Mouse (Mus musculus) layer of hippocampus, postnatal 14 days (tissue): ENCODE results near the gene Bmper. TPM values are rescaled to one million over a fixed set of nuclear protein-coding genes. Genes with fewer than 3 reads are reported as not detected.

Experiments used
- DNase-seq, 2 experiments: peaks; one replicate each; pipeline ENCODE4 v3.0.0; 2021 to 2022; ENCODE audit warnings: low spot score in 2 of 2, mixed read lengths in 1 of 2
- total RNA-seq, 2 experiments: library from RNA; stranded (reverse); gene quantifications; 2 replicates each; pipeline ENCODE4 v1.2.3; 2021

Bmper gene
- total RNA-seq, 2 experiments from 2014 or later = 4.9 to 5.6 TPM

GRCm38 (mm10) chr9:23412956-23413355, 190.1 kb downstream of the Bmper start:
- peak in 1 of 2 experiments; percentile 49 for DNase-seq

- no peak for DNase-seq
Observed at GRCm38 (mm10) chr9:23419107-23419506, 196.2 kb downstream of the Bmper start.

- DNase-seq = no peak
Observed at GRCm38 (mm10) chr9:23423748-23424147, 200.9 kb downstream of the Bmper start.

DNA sequence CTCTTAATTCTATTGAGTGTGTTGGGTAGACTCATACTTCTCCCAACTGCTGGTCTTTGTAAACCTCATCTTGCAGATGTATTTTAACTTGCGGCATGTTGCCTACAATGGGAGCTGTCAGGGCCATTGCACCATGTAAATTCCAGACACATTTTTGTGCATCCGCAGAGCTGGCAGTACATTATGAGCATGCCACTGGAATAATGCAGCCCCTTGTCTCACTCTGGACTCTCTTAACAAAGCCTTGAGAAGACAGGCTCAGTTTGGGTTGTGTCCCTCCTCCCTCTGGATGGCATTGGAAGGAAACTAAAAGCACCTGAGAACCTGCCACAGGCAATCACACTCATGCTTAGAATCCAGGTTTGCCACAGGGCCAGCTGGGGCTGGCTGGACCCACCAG, 209.8 kb downstream of the Bmper start:
- no peak for DNase-seq

- DNase-seq = no peak
Observed at GRCm38 (mm10) chr9:23433238-23433637, 210.4 kb downstream of the Bmper start.

GRCm38 (mm10) chr9:23436751-23437150, 213.9 kb downstream of the Bmper start:
- peak in 1 of 2 experiments; percentile 31 for DNase-seq

DNA sequence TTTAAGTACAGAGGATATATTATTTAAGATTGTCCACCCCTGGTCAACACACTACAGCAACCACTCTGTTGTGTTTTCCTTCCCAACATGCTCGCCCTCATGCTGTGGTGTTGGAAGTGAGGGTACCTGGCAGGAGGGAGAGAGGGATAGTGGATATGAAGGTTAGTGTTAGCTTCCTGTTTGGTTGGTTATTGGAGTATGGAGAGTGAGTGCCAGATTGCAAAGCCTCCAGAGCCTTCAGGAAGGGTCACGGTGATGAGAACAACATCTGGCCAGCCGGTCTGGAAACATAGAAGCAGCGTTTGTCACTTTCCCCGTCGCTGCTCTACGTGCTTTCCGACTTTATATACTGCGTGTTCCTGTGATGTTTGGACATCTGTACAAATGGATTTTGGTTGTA, 215.8 kb downstream of the Bmper start:
- no peak for DNase-seq

DNA sequence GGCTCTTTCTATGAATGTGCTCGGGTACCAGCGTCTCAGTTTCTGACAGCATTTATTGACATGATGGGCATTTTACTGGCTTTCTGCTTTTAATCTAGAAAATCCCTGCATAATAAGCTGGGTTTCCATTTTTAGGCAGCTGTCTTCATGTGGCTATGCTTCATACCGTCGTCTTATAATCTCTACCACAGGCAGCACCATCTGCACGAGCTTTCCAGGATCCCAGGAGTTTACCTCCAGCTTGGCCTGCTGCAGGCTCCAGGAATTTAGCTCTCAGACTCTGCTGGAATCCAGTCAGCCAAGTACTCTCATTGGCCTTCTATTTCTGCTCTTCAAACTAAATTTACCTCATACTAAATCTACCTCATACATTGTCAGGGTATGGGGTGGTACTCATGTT, 219.3 kb downstream of the Bmper start:
- no peak for DNase-seq

GRCm38 (mm10) chr9:23444975-23445374, 222.1 kb downstream of the Bmper start:
- no peak for DNase-seq

- DNase-seq = no peak
Observed at GRCm38 (mm10) chr9:23447271-23447961, 224.5 kb downstream of the Bmper start.

- DNase-seq = no peak
Observed at GRCm38 (mm10) chr9:23453309-23453708, 230.4 kb downstream of the Bmper start.

- DNase-seq = no peak
Observed at GRCm38 (mm10) chr9:23457186-23457585, 234.3 kb downstream of the Bmper start.

DNA sequence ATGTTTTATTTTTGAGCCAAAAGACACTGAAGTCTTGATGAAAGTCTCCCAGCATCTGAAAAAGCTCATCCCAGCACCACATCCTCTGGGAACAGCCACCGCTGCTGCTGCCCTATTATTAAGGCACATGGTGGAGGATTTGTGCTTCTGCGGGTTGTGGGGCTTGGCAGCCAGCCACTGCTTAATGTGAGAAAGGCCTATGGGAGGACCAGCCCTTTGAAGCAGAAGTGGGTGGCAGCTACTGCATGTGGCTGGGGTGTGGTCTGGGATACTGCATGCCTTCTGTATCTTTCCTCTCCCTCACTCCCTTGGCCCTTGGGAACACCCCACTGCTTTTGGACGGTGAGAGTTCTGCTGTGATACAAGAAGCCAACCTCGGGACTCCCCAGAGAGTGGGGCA, 237.8 kb downstream of the Bmper start:
- no peak for DNase-seq

GRCm38 (mm10) chr9:23462949-23463608, 240.2 kb downstream of the Bmper start:
- DNase-seq = peak; percentile 31 to 86

DNA sequence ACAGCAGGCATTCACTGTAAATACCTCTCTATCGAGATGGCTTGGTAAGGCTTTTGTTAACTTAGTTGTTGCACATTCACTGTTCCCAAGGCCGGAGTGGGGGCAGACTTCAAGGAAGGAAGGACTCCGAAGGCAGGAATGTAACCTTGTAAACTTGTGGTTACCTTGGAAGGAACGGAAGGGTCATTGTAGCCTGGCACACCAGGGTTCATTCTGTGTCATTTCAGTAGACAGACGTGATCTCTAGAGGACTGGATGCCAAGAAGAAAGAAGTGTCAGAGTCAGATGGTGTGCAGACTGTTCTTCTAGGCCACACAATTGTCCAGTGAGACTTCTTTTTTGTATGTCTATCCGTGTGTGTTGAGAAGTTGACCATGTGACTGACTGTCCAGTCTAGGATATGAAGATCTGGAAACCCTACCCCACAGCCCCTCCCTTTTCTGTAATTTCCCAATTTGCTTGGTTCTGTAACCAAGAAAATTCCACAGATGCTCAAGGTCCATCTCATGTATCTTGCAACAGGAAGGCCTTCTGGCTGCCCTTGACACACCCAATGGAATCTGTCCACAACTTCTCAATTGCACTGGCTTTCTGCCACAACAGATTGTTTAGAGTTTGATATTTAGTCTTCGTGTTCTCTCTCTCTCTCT, 242.2 kb downstream of the Bmper start:
- DNase-seq = no peak

DNA sequence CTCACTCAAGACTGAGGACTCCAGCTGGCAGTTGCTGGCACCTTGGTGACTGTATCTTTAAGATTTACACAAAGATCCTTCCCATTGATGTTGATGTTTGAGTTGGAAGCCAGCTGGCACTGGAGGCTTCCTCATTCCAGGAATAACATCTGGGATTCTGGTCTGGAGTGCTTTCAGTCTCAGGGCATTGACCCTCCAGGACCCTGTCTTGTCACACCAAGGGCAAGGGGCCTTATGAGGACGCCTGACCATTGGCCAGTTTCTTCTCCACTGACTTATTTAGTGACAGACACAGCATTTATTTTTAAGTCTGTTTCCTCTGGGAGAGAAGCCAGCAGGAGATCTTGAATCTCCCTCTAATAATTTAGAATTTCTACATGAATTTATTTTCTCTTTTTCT, 247.0 kb downstream of the Bmper start:
- no peak for DNase-seq

DNA sequence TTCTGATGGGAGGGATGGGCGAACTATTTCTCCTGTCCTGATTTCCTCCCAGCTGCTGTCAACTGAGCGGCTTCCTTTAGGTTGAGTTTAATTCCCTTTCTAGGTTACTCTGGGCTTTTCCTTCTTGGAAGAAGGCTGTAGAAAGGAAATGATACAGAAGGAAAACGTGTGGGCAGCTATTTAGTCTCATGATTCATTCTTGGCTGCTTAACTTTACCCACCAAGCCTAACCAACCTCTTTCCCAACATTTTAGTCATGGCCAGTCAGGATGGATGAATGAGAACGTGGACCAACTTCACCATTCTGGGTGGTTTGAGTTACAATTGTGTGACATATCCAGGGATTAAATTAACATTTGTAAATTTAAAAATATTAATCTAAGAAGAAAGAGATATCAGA, 263.0 kb downstream of the Bmper start:
- no peak for DNase-seq

GRCm38 (mm10) chr9:23486725-23487378, 264.0 kb downstream of the Bmper start:
- DNase-seq = no peak

- no peak for DNase-seq
Observed at GRCm38 (mm10) chr9:23488265-23488664, 265.4 kb downstream of the Bmper start.

DNA sequence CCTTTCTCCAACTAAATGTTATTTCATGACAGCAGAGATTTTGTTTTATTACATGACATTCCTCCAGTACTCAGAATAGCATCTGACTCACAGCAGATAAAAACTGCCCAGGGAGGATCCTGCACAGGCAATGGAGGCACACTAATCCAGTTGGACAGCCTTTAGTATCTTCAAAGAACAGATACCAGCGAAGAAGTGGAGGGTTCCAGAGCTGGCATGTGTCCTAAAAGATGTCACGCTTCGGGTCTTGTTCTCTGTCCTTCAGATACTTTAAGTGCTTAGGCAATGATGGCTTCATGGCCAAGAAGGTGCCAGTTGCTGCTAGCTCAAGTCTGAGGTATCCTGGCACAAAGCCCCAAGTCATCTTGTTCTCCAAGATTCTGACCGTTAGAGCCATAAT, 272.5 kb downstream of the Bmper start:
- no peak for DNase-seq

DNA sequence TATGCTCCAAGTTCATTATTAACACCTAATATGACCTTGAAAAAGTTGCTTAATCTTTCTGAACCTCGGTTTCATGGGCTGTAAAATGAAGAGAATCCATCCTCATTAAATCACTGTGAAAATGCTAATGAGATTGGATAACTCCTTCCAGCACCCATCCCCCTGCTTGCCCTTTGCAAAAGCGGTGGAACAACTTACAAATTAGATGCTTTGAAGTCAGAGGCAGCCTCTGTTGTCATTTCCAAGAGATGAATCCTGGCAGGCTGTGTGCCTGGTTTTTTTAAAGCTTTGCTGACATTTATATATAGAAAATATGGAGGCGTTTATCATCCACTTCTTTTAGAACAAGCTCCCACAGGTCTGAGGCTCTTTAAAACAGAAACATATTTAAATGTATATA, 274.8 kb downstream of the Bmper start:
- peak in 1 of 2 experiments; percentile 62 for DNase-seq

- no peak for DNase-seq
Observed at GRCm38 (mm10) chr9:23533870-23534269, 311.0 kb downstream of the Bmper start.
